19 mouse cellular contexts compared by ENCODE assay signal in genomic region chr4:143379480-143379879, GRCm38 (mm10). TPM values are rescaled to one million over a fixed set of nuclear protein-coding genes. Genes with fewer than 3 reads are reported as not detected.
DNase-seq lines count a peak whose midpoint lies in the region; ATAC-seq lines count a peak whose summit lies in the region.
"Had no signal": no experiment of that assay in that cellular context is flagged by ENCODE, and none has a peak within 500 bp of the region (broad histone marks: within the 10 kb centered on the region; RNA-seq: fewer than 3 reads in every experiment).

No protein-coding gene starts in this region.

- H3K4me2 ChIP-seq in heart, embryonic 13.5 days, result peak overlapping the region; percentile 28; the same call in 1 of the 2 replicates
- peak overlapping the region; percentile 22; the same call in 1 of the 2 replicates for H3K4me2 ChIP-seq in midbrain, embryonic 11.5 days
- peak overlapping the region; percentile 37 for H3K4me2 ChIP-seq in neural tube, embryonic 15.5 days
- H3K4me2 ChIP-seq: lung, embryonic 14.5 days had no signal

- H3K27me3 ChIP-seq in heart, embryonic 13.5 days (replicated peaks), result peaks cover 24% of the 10 kb centered on the region
- H3K27me3 ChIP-seq in hindbrain, embryonic 10.5 days (ENCODE audit: insufficient read depth, poor library complexity, severe bottlenecking), result peaks cover 8% of the 10 kb centered on the region; the same call in 1 of the 2 replicates
- no peaks in the 10 kb centered on the region for H3K27me3 ChIP-seq in midbrain, embryonic 11.5 days (ENCODE audit: control insufficient read depth, insufficient read depth, low read length)
- no peaks in the 10 kb centered on the region for H3K27me3 ChIP-seq in neural tube, embryonic 15.5 days (replicated peaks)

- no peak overlapping the region for H3K4me3 ChIP-seq in heart, embryonic 13.5 days
- H3K4me3 ChIP-seq in hindbrain, embryonic 10.5 days, result peak overlapping the region; percentile 32
- H3K4me3 ChIP-seq in midbrain, embryonic 11.5 days (ENCODE audit: low read depth, low read length), result no peak overlapping the region
- H3K4me3 ChIP-seq in neural tube, embryonic 15.5 days (replicated peaks), result no peak overlapping the region
- H3K4me3 ChIP-seq: megakaryocyte, embryonic 14.5 days had no signal

- H3K4me1 ChIP-seq in heart, embryonic 13.5 days, result 0 out of 2 replicates have a peak, but pooled peaks cover 7% of the 10 kb centered on the region
- peaks cover 18% of the 10 kb centered on the region for H3K4me1 ChIP-seq in hindbrain, embryonic 10.5 days (replicated peaks)
- peaks cover 12% of the 10 kb centered on the region for H3K4me1 ChIP-seq in midbrain, embryonic 11.5 days (ENCODE audit: control insufficient read depth, insufficient read depth, low read length)
- H3K4me1 ChIP-seq in neural tube, embryonic 15.5 days, result peaks cover 17% of the 10 kb centered on the region
- H3K4me1 ChIP-seq: megakaryocyte, embryonic 14.5 days had no signal

- no peak for DNase-seq in heart, adult 11 months
- DNase-seq in hindbrain, embryonic 10.5 days (ENCODE audit: low spot score), result peak; percentile 23
- DNase-seq in midbrain, embryonic 11.5 days (ENCODE audit: low spot score, missing footprints), result peak; percentile 90
- DNase-seq in gastrocnemius, postnatal 36 days, result no peak
- no peak for DNase-seq in adrenal gland, postnatal 10 days
- DNase-seq in cerebellum, postnatal 14 days, result no peak
- DNase-seq: adrenal gland, postnatal 36 days; lung, embryonic 14.5 days; right cerebral cortex, postnatal 14 days had no signal

- no peak overlapping the region for H3K27ac ChIP-seq in heart, embryonic 13.5 days (replicated peaks)
- H3K27ac ChIP-seq in hindbrain, embryonic 10.5 days, result peak overlapping the region; percentile 84
- peak overlapping the region; percentile 17; the same call in 1 of the 2 replicates for H3K27ac ChIP-seq in midbrain, embryonic 11.5 days (ENCODE audit: low read depth, low read length)
- H3K27ac ChIP-seq in neural tube, embryonic 15.5 days (replicated peaks), result peak overlapping the region; percentile 54

- WGBS in heart, embryonic 13.5 days, result 43% methylated on average over 7 of the region's 7 CpGs
- 35% methylated on average over 7 of the region's 7 CpGs for WGBS in hindbrain, embryonic 10.5 days
- 28% methylated on average over 7 of the region's 7 CpGs for WGBS in midbrain, embryonic 11.5 days
- WGBS in neural tube, embryonic 15.5 days, result 10% methylated on average over 7 of the region's 7 CpGs

- H3K9ac ChIP-seq in heart, embryonic 13.5 days, result no peak overlapping the region
- H3K9ac ChIP-seq in midbrain, embryonic 11.5 days (ENCODE audit: low read length), result no peak overlapping the region; the same call in 1 of the 2 replicates
- H3K9ac ChIP-seq in neural tube, embryonic 15.5 days (replicated peaks), result no peak overlapping the region
- H3K9ac ChIP-seq: lung, embryonic 14.5 days had no signal

- no peak for ATAC-seq in heart, embryonic 13.5 days (ENCODE audit: extremely low read depth, insufficient number of reproducible peaks, low FRiP score, low TSS enrichment)
- ATAC-seq in midbrain, embryonic 11.5 days (ENCODE audit: low FRiP score), result peak; percentile 64
- peak; percentile 54 for ATAC-seq in neural tube, embryonic 15.5 days (ENCODE audit: low FRiP score)

- no peaks in the 10 kb centered on the region for H3K36me3 ChIP-seq in heart, embryonic 13.5 days
- H3K36me3 ChIP-seq in hindbrain, embryonic 10.5 days, result no peaks in the 10 kb centered on the region
- no peaks in the 10 kb centered on the region for H3K36me3 ChIP-seq in midbrain, embryonic 11.5 days (ENCODE audit: control insufficient read depth, insufficient read depth, low read length)
- no peaks in the 10 kb centered on the region for H3K36me3 ChIP-seq in neural tube, embryonic 15.5 days
- H3K36me3 ChIP-seq: G1E had no signal

- no peaks in the 10 kb centered on the region for H3K9me3 ChIP-seq in heart, embryonic 13.5 days
- no peaks in the 10 kb centered on the region for H3K9me3 ChIP-seq in hindbrain, embryonic 10.5 days
- H3K9me3 ChIP-seq in midbrain, embryonic 11.5 days (ENCODE audit: control insufficient read depth, low read length), result no peaks in the 10 kb centered on the region
- H3K9me3 ChIP-seq in neural tube, embryonic 15.5 days (replicated peaks), result no peaks in the 10 kb centered on the region
- H3K9me3 ChIP-seq: megakaryocyte, embryonic 14.5 days had no signal

- intact Hi-C loops in gastrocnemius, postnatal 36 days (cut with DNase I), result loop anchor here (1.0 to 5.0 kb wide), 2 partner anchors 54 to 842 kb away; no protein-coding TSS in a partner anchor

RNA-seq across cellular contexts. Expression of gene Pramel1, which starts 14.7 kb away (rescaled TPM):
- not detected in 2 replicates for polyA plus RNA-seq in heart, embryonic 13.5 days (2015; fragmentation: Nextera tagmentation; extraction: Ambion mirVana)
- polyA plus RNA-seq in hindbrain, embryonic 10.5 days (2016; fragmentation: Nextera tagmentation; extraction: Ambion mirVana), result not detected in 2 replicates
- polyA plus RNA-seq in midbrain, embryonic 11.5 days (2014; fragmentation: Nextera tagmentation; extraction: Ambion mirVana), result not detected in 2 replicates
- polyA plus RNA-seq in neural tube, embryonic 15.5 days (2015; fragmentation: Nextera tagmentation; extraction: Ambion mirVana), result not detected in 2 replicates
- total RNA-seq in gastrocnemius, postnatal 36 days (2021), result not detected
- total RNA-seq in adrenal gland, postnatal 10 days (2021), result not detected
- total RNA-seq: adrenal gland, postnatal 36 days; G1E; gastrocnemius, adult 18-20 months; heart, adult 8-10 months; hematopoietic stem cell, adult 5-6 weeks; left cerebral cortex, postnatal 25 days; liver, adult 2 months had no signal
- polyA plus RNA-seq: G1E; kidney, embryonic 14.5 days; liver, adult 2 months; lung, embryonic 14.5 days had no signal

RNA-seq across cellular contexts. Expression of gene Lrrc38, which starts 29.9 kb away (rescaled TPM):
- polyA plus RNA-seq in heart, embryonic 13.5 days (2015; fragmentation: Nextera tagmentation; extraction: Ambion mirVana), result 0.17 and 0.40 TPM in 2 replicates
- 0.14 and 0.18 TPM in 2 replicates for polyA plus RNA-seq in hindbrain, embryonic 10.5 days (2016; fragmentation: Nextera tagmentation; extraction: Ambion mirVana)
- 0.08 and 0.27 TPM in 2 replicates for polyA plus RNA-seq in midbrain, embryonic 11.5 days (2014; fragmentation: Nextera tagmentation; extraction: Ambion mirVana)
- polyA plus RNA-seq in neural tube, embryonic 15.5 days (2015; fragmentation: Nextera tagmentation; extraction: Ambion mirVana), result 0.59 and 0.70 TPM in 2 replicates
- 10 to 100 TPM; 18.7 to 22.2 TPM for total RNA-seq in gastrocnemius, postnatal 36 days (2021)
- total RNA-seq in adrenal gland, postnatal 10 days (2021), result under 1 TPM; 0.36 to 0.61 TPM
- total RNA-seq: G1E; hematopoietic stem cell, adult 5-6 weeks; liver, adult 2 months had no signal
- polyA plus RNA-seq: G1E; kidney, embryonic 14.5 days; liver, adult 2 months; lung, embryonic 14.5 days had no signal

RNA-seq across cellular contexts. Expression of gene Pramef8, which starts 32.7 kb away (rescaled TPM):
- polyA plus RNA-seq in heart, embryonic 13.5 days (2015; fragmentation: Nextera tagmentation; extraction: Ambion mirVana), result 11.0 and 13.2 TPM in 2 replicates
- polyA plus RNA-seq in hindbrain, embryonic 10.5 days (2016; fragmentation: Nextera tagmentation; extraction: Ambion mirVana), result 18.2 and 21.9 TPM in 2 replicates
- polyA plus RNA-seq in midbrain, embryonic 11.5 days (2014; fragmentation: Nextera tagmentation; extraction: Ambion mirVana), result 15.6 and 18.6 TPM in 2 replicates
- 17.7 and 20.7 TPM in 2 replicates for polyA plus RNA-seq in neural tube, embryonic 15.5 days (2015; fragmentation: Nextera tagmentation; extraction: Ambion mirVana)
- 1 to 10 TPM; 4.6 to 7.6 TPM for total RNA-seq in gastrocnemius, postnatal 36 days (2021)
- 10 to 100 TPM; 10.8 to 11.7 TPM for total RNA-seq in adrenal gland, postnatal 10 days (2021)

Comparison
In these comparisons a context has a peak if more than half of its experiments do, and no peak if none do; other contexts are left out.
1. DNase-seq: peak in hindbrain, embryonic 10.5 days (single experiment) and midbrain, embryonic 11.5 days (single experiment); none in heart, adult 11 months (single experiment), gastrocnemius, postnatal 36 days (0 of 2), adrenal gland, postnatal 10 days (single experiment) and cerebellum, postnatal 14 days (0 of 2).
2. Peak in every context shown above with its lines, with median percentiles within 50 percentile points of each other: H3K4me2 ChIP-seq.